Mouse (Mus musculus) limb, embryonic 10.5 days (tissue): ENCODE measurements around the gene Cib3. TPM values are rescaled to one million over a fixed set of nuclear protein-coding genes. Genes with fewer than 3 reads are reported as not detected.

ENCODE experiments used
- DNase-seq: peaks from one replicate; pipeline ENCODE4 v3.0.0-alpha.2; 2017; ENCODE audit warnings: low spot score
- H3K27ac ChIP-seq: fragments of 300-500 bp; sonication (generic); 2 replicates; pipeline ENCODE4 v1.5.1; 2016; ENCODE audit warnings: mild to moderate bottlenecking
- H3K27me3 ChIP-seq: fragments of 300-500 bp; sonication (generic); 2 replicates; pipeline ENCODE4 v1.6.1; 2016; ENCODE audit warnings: low read depth, mild to moderate bottlenecking; ENCODE audit not compliant: poor library complexity, severe bottlenecking
- H3K36me3 ChIP-seq: fragments of 300-500 bp; sonication (generic); 2 replicates; pipeline ENCODE4 v1.6.1; 2016; ENCODE audit warnings: mild to moderate bottlenecking, moderate library complexity
- H3K4me1 ChIP-seq: fragments of 300-500 bp; sonication (generic); 2 replicates; pipeline ENCODE4 v1.6.1; 2016
- H3K4me3 ChIP-seq: fragments of 300-500 bp; sonication (generic); 2 replicates; pipeline ENCODE4 v1.5.1; 2016; ENCODE audit warnings: mild to moderate bottlenecking, moderate library complexity
- H3K9me3 ChIP-seq: fragments of 300-500 bp; sonication (generic); replicated peaks from 2 replicates; pipeline ENCODE4 v1.6.1; 2016; ENCODE audit warnings: mild to moderate bottlenecking
- WGBS: fragments of 180-500 bp; shearing (Covaris S2); methylation state at CpG from one replicate; pipeline ENCODE4 v1.1.7; 2016; 5-methylcytosine and 5-hydroxymethylcytosine counted together
- polyA plus RNA-seq: library from polyadenylated mRNA; unstranded; fragments of >200 nt; fragmentation: Nextera tagmentation; extraction: Ambion mirVana; gene quantifications from 2 replicates; pipeline ENCODE4 v1.2.1, GENCODE M21; 2016

Cib3 gene
- polyA plus RNA-seq, 1 experiment from 2014 or later, result not detected

- H3K4me1 ChIP-seq, result peaks cover 11% of the 10 kb centered on the region
- no peak for DNase-seq
- H3K9me3 ChIP-seq, result no peaks in the 10 kb centered on the region
- H3K27me3 ChIP-seq, result no peaks in the 10 kb centered on the region
- H3K36me3 ChIP-seq, result peaks cover 37% of the 10 kb centered on the region
- no peak overlapping the region for H3K4me3 ChIP-seq
- 93% methylated on average over 5 of the region's 5 CpGs for WGBS
- H3K27ac ChIP-seq, result no peak overlapping the region
Measured at GRCm38 (mm10) chr8:72222656-72223055, 10.0 kb upstream of the Cib3 start.

GRCm38 (mm10) chr8:72220758-72221157, 8.1 kb upstream of the Cib3 start:
- H3K27ac ChIP-seq, result no peak overlapping the region
- H3K9me3 ChIP-seq, result no peaks in the 10 kb centered on the region
- peaks cover 11% of the 10 kb centered on the region for H3K4me1 ChIP-seq
- peak overlapping the region; percentile 73 for H3K4me3 ChIP-seq
- peaks cover 37% of the 10 kb centered on the region for H3K36me3 ChIP-seq
- no peaks in the 10 kb centered on the region for H3K27me3 ChIP-seq
- WGBS, result 90% methylated on average over 4 of the region's 4 CpGs
- no peak for DNase-seq

- 18% methylated on average over 39 of the region's 39 CpGs for WGBS
- Histone ChIP-seq H3K9me3 (no peaks in the 10 kb centered on the region), H3K4me1 (peaks cover 11% of the 10 kb centered on the region), H3K36me3 (peaks cover 37% of the 10 kb centered on the region), H3K27ac (peak within 1 kb of the TSS; percentile 91), H3K4me3 (peak within 1 kb of the TSS; percentile 73), H3K27me3 (no peaks in the 10 kb centered on the region)
- peak; percentile 94 for DNase-seq
Measured at GRCm38 (mm10) chr8:72219541-72220363, 7.1 kb upstream of the Cib3 start, which contains the start of gene Fam32a. TSS of gene Fam32a (plus strand) at chr8:72219730.

DNA sequence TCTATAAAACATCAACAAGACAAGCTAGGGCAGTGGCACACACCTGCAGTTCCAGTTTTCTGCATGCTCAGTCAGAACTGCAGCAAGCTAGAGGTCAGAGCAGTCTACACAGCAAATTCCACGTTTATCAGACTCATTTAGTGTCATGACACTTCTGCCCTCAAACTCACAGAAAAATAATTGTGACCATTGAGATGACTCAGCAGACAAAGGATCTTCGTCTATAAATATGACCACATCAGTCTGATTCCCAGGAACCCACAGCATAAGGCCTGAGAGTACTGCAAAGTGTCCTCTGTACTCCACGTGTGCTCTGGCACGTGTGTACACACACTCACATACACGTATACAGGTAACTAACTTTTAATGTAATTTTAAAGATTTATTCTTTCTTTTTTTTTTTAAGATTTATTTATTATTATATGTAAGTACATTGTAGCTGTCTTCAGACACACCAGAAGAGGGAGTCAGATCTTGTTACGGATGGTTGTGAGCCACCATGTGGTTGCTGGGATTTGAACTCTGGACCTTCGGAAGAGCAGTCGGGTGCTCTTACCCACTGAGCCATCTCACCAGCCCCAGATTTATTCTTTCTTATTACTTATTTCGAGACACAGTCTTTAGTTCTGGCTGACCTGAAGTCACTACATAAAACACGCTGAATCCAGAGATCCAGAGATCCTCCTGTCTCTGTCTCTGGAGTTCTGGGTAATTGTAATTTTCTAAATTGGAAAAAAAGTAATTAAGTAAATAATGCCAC, 6.3 kb upstream of the Cib3 start:
- H3K27me3 ChIP-seq, result 0 out of 2 replicates have a peak, but pooled peaks cover 3% of the 10 kb centered on the region
- H3K4me1 ChIP-seq, result peaks cover 11% of the 10 kb centered on the region
- 81% methylated on average over 10 of the region's 10 CpGs for WGBS
- peak overlapping the region; percentile 91 for H3K27ac ChIP-seq
- peak overlapping the region; percentile 73 for H3K4me3 ChIP-seq
- DNase-seq, result no peak
- H3K36me3 ChIP-seq, result peaks cover 33% of the 10 kb centered on the region
- H3K9me3 ChIP-seq, result no peaks in the 10 kb centered on the region

DNA sequence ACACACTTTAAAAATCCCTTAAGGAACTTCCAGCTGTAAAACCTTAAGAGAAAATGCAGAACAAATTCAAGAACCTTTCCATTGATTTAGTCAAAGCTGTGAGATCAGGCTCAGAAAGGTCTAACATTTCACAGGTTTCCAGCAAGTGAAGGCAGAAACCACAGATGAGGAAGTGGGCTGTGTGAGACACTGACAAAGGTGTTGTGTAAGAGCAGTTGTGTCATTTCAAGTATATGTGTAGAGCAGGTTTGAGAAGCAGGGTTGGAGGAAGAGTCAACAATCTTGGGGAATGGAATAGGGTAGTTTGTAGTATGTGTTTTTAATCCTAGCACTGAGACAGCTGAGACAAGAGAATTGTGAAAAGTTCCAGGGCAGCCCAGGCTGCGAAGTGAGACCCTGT, 3.2 kb upstream of the Cib3 start:
- no peak for DNase-seq
- Histone ChIP-seq H3K27me3 (0 out of 2 replicates have a peak, but pooled peaks cover 3% of the 10 kb centered on the region), H3K27ac (no peak overlapping the region), H3K36me3 (peaks cover 2% of the 10 kb centered on the region), H3K4me3 (no peak overlapping the region), H3K9me3 (no peaks in the 10 kb centered on the region), H3K4me1 (peaks cover 8% of the 10 kb centered on the region)
- WGBS, result 42% methylated on average over 1 of the region's 1 CpGs

DNA sequence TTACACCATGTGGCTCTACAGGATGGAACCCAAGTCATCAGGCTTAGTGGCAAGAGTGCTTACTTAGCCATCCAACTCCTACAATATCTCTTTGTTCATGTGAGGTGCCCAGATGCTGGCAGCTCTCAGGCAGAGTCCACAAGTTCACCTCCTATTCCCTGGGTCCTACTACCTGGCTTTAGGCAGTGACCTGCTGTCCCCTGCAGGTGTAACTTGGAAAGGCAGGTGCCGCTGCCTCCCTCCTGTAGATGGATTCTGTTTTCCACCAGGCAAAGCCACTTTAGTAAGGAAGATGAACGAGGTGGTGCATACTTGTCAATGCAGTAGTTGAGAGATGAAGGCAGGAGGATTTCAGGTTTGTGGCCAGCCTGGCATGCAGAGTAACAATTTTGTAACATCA, 2.4 kb upstream of the Cib3 start:
- Histone ChIP-seq H3K4me3 (no peak overlapping the region), H3K27ac (no peak overlapping the region), H3K9me3 (no peaks in the 10 kb centered on the region), H3K36me3 (no peaks in the 10 kb centered on the region), H3K27me3 (0 out of 2 replicates have a peak, but pooled peaks cover 3% of the 10 kb centered on the region), H3K4me1 (no peaks in the 10 kb centered on the region)
- no peak for DNase-seq
- WGBS, result 39% methylated on average over 2 of the region's 2 CpGs

- no peak within 1 kb of the TSS for H3K27ac ChIP-seq
- H3K9me3 ChIP-seq, result no peaks in the 10 kb centered on the region
- 80% methylated on average over 4 of the region's 4 CpGs for WGBS
Measured at GRCm38 (mm10) chr8:72213536-72213935, 899 bp upstream of the Cib3 start, which contains the start of gene Gm11034. TSS of gene Gm11034 (minus strand) at chr8:72213636.

GRCm38 (mm10) chr8:72211846-72212245, 791 bp downstream of the Cib3 start:
- H3K27ac ChIP-seq, result no peak overlapping the region
- no peak overlapping the region for H3K4me3 ChIP-seq
- 0 out of 2 replicates have a peak, but pooled peaks cover 3% of the 10 kb centered on the region for H3K27me3 ChIP-seq
- no peaks in the 10 kb centered on the region for H3K9me3 ChIP-seq
- 71% methylated on average over 1 of the region's 1 CpGs for WGBS
- DNase-seq, result no peak
- no peaks in the 10 kb centered on the region for H3K4me1 ChIP-seq
- H3K36me3 ChIP-seq, result no peaks in the 10 kb centered on the region

More at GRCm38 (mm10) chr8:72213536-72213935, 899 bp upstream of the Cib3 start, which contains the start of gene Gm11034:
- H3K4me1 ChIP-seq, result no peaks in the 10 kb centered on the region
- H3K36me3 ChIP-seq, result no peaks in the 10 kb centered on the region
- 0 out of 2 replicates have a peak, but pooled peaks cover 3% of the 10 kb centered on the region for H3K27me3 ChIP-seq
- H3K4me3 ChIP-seq, result no peak within 1 kb of the TSS
- no peak for DNase-seq

DNA sequence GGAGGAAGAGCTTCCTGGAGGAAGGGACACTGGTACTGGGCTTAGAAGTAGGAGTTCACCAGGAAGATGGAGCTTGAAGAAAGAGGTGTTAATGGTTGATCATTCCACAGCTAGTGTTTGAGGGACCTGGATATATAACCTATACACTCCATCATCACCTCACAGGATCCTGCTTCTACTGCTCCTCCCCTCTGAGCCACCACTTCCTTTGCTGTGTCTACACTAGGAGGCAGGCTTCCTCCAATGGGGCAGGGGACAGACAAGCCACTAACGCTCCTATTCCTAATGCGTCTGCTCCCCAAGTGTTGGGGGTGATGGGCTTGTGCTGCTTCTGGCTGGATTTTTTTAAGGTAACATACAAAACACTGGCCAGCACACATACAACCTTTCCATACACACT, 1.9 kb downstream of the Cib3 start:
- Histone ChIP-seq H3K4me1 (no peaks in the 10 kb centered on the region), H3K4me3 (no peak overlapping the region), H3K27ac (no peak overlapping the region), H3K27me3 (0 out of 2 replicates have a peak, but pooled peaks cover 3% of the 10 kb centered on the region), H3K36me3 (no peaks in the 10 kb centered on the region), H3K9me3 (no peaks in the 10 kb centered on the region)
- WGBS, result 62% methylated on average over 2 of the region's 2 CpGs
- DNase-seq, result no peak

DNA sequence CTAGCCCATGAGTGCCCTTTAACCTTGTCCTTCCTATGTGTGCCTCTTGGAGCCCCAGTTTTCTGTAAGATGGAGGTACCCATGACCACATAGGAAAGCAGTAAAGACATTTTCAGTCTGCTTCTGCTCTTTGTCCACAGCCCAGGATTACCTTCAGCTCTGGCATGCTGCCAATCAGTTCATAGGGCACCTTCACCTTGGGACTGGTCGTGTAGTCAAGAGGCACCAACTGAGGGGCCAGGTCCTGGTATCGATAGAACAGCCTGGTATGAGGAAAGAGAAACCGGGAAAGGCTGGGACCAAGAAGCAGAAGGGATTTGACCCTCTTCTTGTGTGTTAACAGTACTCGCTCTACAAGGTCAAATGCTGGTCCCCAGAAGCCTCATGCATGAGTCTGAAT, 2.4 kb downstream of the Cib3 start:
- H3K27me3 ChIP-seq, result 0 out of 2 replicates have a peak, but pooled peaks cover 3% of the 10 kb centered on the region
- no peaks in the 10 kb centered on the region for H3K4me1 ChIP-seq
- H3K36me3 ChIP-seq, result no peaks in the 10 kb centered on the region
- H3K4me3 ChIP-seq, result no peak overlapping the region
- WGBS, result 76% methylated on average over 4 of the region's 4 CpGs
- no peak overlapping the region for H3K27ac ChIP-seq
- no peak for DNase-seq
- no peaks in the 10 kb centered on the region for H3K9me3 ChIP-seq

GRCm38 (mm10) chr8:72208582-72208981, 4.1 kb downstream of the Cib3 start:
- H3K4me1 ChIP-seq, result no peaks in the 10 kb centered on the region
- no peak overlapping the region for H3K27ac ChIP-seq
- no peak overlapping the region for H3K4me3 ChIP-seq
- no peaks in the 10 kb centered on the region for H3K27me3 ChIP-seq
- no peak for DNase-seq
- H3K36me3 ChIP-seq, result no peaks in the 10 kb centered on the region
- no peaks in the 10 kb centered on the region for H3K9me3 ChIP-seq
- WGBS, result 73% methylated on average over 1 of the region's 1 CpGs

GRCm38 (mm10) chr8:72197997-72198396, 14.6 kb downstream of the Cib3 start:
- no peak overlapping the region for H3K27ac ChIP-seq
- no peaks in the 10 kb centered on the region for H3K27me3 ChIP-seq
- no peaks in the 10 kb centered on the region for H3K36me3 ChIP-seq
- WGBS, result 58% methylated on average over 8 of the region's 8 CpGs
- no peak overlapping the region for H3K4me3 ChIP-seq
- no peaks in the 10 kb centered on the region for H3K4me1 ChIP-seq
- peaks cover 7% of the 10 kb centered on the region; the same call in 1 of the 2 replicates for H3K9me3 ChIP-seq
- DNase-seq, result no peak

- DNase-seq, result no peak
- Histone ChIP-seq H3K9me3 (no peaks in the 10 kb centered on the region), H3K27me3 (no peaks in the 10 kb centered on the region), H3K4me1 (no peaks in the 10 kb centered on the region), H3K4me3 (no peak overlapping the region), H3K27ac (no peak overlapping the region), H3K36me3 (no peaks in the 10 kb centered on the region)
Measured at GRCm38 (mm10) chr8:72192065-72192464, 20.6 kb downstream of the Cib3 start.
